Mouse (Mus musculus): ENCODE results near the gene Tgm2.

Gene Tgm2

GRCm38 (mm10) chr2:158106947-158107587, 39.2 kb downstream of the Tgm2 start:
- peak; percentile 87 for DNase-seq

GRCm38 (mm10) chr2:158105605-158106004, 40.6 kb downstream of the Tgm2 start:
- no peak for DNase-seq

GRCm38 (mm10) chr2:158104966-158105365, 41.3 kb downstream of the Tgm2 start:
- DNase-seq: no peak

- no peak for DNase-seq
Measured at GRCm38 (mm10) chr2:158101768-158102167, 44.5 kb downstream of the Tgm2 start.

- no peak for DNase-seq
Measured at GRCm38 (mm10) chr2:158099537-158099936, 46.7 kb downstream of the Tgm2 start.

- DNase-seq: no peak
Measured at GRCm38 (mm10) chr2:158098730-158099129, 47.5 kb downstream of the Tgm2 start.

- no peak for DNase-seq
Measured at GRCm38 (mm10) chr2:158097071-158097470, 49.2 kb downstream of the Tgm2 start.

- peak; percentile 53 for DNase-seq
Measured at GRCm38 (mm10) chr2:158094846-158095245, 51.4 kb downstream of the Tgm2 start.

- no peak for DNase-seq
Measured at GRCm38 (mm10) chr2:158094300-158094699, 51.9 kb downstream of the Tgm2 start.

GRCm38 (mm10) chr2:158093345-158093744, 52.9 kb downstream of the Tgm2 start:
- no peak for DNase-seq

- no peak for DNase-seq
Measured at GRCm38 (mm10) chr2:158090096-158090495, 56.1 kb downstream of the Tgm2 start.

GRCm38 (mm10) chr2:158084486-158084885, 61.8 kb downstream of the Tgm2 start:
- no peak for DNase-seq

GRCm38 (mm10) chr2:158080622-158081241, 65.5 kb downstream of the Tgm2 start:
- DNase-seq: no peak

- no peak for DNase-seq
Measured at GRCm38 (mm10) chr2:158079843-158080395, 66.3 kb downstream of the Tgm2 start.

GRCm38 (mm10) chr2:158078971-158079370, 67.3 kb downstream of the Tgm2 start:
- peak; percentile 65 for DNase-seq

- no peak for DNase-seq
Measured at GRCm38 (mm10) chr2:158077981-158078380, 68.3 kb downstream of the Tgm2 start.

- DNase-seq: no peak
Measured at GRCm38 (mm10) chr2:158076690-158077089, 69.5 kb downstream of the Tgm2 start.

GRCm38 (mm10) chr2:158074835-158075234, 71.4 kb downstream of the Tgm2 start:
- no peak for DNase-seq

GRCm38 (mm10) chr2:158071633-158071995, 74.6 kb downstream of the Tgm2 start:
- DNase-seq: no peak

- peak; percentile 81 for DNase-seq
Measured at GRCm38 (mm10) chr2:158070885-158071632, 75.2 kb downstream of the Tgm2 start.

- DNase-seq: no peak
Measured at GRCm38 (mm10) chr2:158068444-158068971, 77.7 kb downstream of the Tgm2 start.

- DNase-seq: no peak
Measured at GRCm38 (mm10) chr2:158067260-158067824, 78.9 kb downstream of the Tgm2 start.

- DNase-seq: no peak
Measured at GRCm38 (mm10) chr2:158066456-158066855, 79.8 kb downstream of the Tgm2 start.

Measured in kidney, postnatal 14 days (tissue).